Mouse (Mus musculus): ENCODE data around the gene 4931429L15Rik. TPM values are rescaled to one million over a fixed set of nuclear protein-coding genes. Genes with fewer than 3 reads are reported as not detected.
"Not testable (repeated sequence)": the region's sequence is repeated elsewhere in the genome, so short reads cannot be mapped to it uniquely, and the experiment has no call there.

Gene 4931429L15Rik
- not detected in 2 replicates for polyA plus RNA-seq (2015; fragmentation: Nextera tagmentation; extraction: Ambion mirVana)

- ATAC-seq; H3K4me2 ChIP-seq (replicated peaks; ENCODE audit: low read depth); H3K4me3 ChIP-seq (ENCODE audit: low read depth, low read length); H3K9ac ChIP-seq (ENCODE audit: low read depth, low read length); H3K9me3 ChIP-seq (ENCODE audit: control insufficient read depth); H3K4me1 ChIP-seq (replicated peaks; ENCODE audit: control insufficient read depth, insufficient read depth, low read length); H3K27ac ChIP-seq (ENCODE audit: low read depth, low read length); H3K27me3 ChIP-seq (replicated peaks; ENCODE audit: control insufficient read depth, insufficient read depth, low read length); H3K36me3 ChIP-seq (ENCODE audit: control insufficient read depth, insufficient read depth): not testable (repeated sequence)
- 85% methylated on average over 6 of the region's 6 CpGs for WGBS
These were observed at the start of gene 4931429L15Rik for GRCm38 (mm10) chr9:46319886-46320285. Gene 4931429L15Rik (minus strand): TSS chr9:46319986.

DNA sequence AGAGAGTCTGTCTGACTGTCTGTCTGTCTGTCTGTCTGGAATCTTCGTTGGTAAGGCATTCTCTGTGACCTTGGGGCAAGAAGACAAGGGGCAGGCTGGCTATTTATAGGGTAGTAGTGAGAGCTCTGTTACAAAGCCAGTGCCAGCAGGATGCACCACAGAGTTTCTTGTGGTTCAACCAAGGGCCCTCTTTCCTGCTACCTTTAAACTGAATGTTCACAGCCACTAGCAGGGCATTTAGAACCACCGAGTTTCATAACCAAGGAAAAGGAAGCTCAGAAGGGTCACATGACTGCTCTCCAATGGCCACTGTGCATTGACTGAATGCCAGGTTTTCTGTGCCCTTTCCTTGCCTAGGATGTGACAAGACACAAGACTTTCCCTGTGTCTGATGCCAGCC, 42.7 kb upstream of the 4931429L15Rik start:
- no peak for ATAC-seq
- no peak overlapping the region for H3K4me2 ChIP-seq (replicated peaks; ENCODE audit: low read depth)
- H3K27ac ChIP-seq (ENCODE audit: low read depth, low read length): no peak overlapping the region
- no peak for TF ChIP-seq CTCF (IDR thresholded peaks at IDR 0.05; ENCODE audit: low read depth)
- H3K9ac ChIP-seq (ENCODE audit: low read depth, low read length): no peak overlapping the region
- H3K4me3 ChIP-seq (ENCODE audit: low read depth, low read length): no peak overlapping the region
- H3K36me3 ChIP-seq (ENCODE audit: control insufficient read depth, insufficient read depth): no peaks in the 10 kb centered on the region
- no peaks in the 10 kb centered on the region for H3K4me1 ChIP-seq (replicated peaks; ENCODE audit: control insufficient read depth, insufficient read depth, low read length)
- H3K27me3 ChIP-seq (replicated peaks; ENCODE audit: control insufficient read depth, insufficient read depth, low read length): no peaks in the 10 kb centered on the region
- H3K9me3 ChIP-seq (ENCODE audit: control insufficient read depth): no peaks in the 10 kb centered on the region
- whole genome bisulfite sequencing: 61% methylated on average over 2 of the region's 2 CpGs

DNA sequence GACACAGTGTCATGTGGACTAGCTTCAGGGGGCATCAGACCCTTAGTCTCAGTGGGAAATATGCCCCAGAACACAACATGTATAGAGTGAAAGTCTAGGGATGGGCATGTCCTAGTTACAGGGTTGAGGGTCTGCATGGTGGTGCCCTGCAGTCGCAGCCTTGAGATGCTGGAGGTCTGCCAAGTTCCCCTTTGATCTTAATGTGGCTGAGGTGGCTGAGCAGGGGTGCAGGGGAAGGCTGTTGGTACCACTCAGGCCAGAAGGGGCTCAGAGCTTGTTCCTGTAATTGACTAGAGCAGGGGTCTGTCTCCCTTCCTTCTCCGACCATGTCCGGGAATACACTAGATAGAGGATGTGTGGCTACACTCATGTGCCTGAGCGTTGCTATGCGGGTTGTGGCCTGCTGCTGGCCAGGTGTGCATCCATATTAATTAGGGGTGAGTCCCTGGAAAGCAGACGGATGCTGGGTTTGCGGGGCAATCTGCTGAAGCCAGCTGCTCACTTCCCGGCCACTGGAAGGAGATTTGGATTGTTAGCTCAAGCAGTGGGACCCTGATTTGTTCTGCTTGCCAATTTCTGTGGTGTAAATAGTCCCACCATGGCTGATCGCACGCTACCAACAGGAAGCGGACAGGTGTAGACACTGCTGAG, 41.8 kb upstream of the 4931429L15Rik start:
- ATAC-seq: no peak
- TF ChIP-seq CTCF (IDR thresholded peaks at IDR 0.05; ENCODE audit: low read depth): no peak
- Histone ChIP-seq H3K27ac (ENCODE audit: low read depth, low read length) (no peak overlapping the region), H3K4me3 (ENCODE audit: low read depth, low read length) (no peak overlapping the region), H3K4me2 (replicated peaks; ENCODE audit: low read depth) (no peak overlapping the region), H3K4me1 (replicated peaks; ENCODE audit: control insufficient read depth, insufficient read depth, low read length) (no peaks in the 10 kb centered on the region), H3K27me3 (replicated peaks; ENCODE audit: control insufficient read depth, insufficient read depth, low read length) (no peaks in the 10 kb centered on the region), H3K9ac (ENCODE audit: low read depth, low read length) (no peak overlapping the region), H3K36me3 (ENCODE audit: control insufficient read depth, insufficient read depth) (no peaks in the 10 kb centered on the region), H3K9me3 (ENCODE audit: control insufficient read depth) (no peaks in the 10 kb centered on the region)
- WGBS: 72% methylated on average over 11 of the region's 11 CpGs

DNA sequence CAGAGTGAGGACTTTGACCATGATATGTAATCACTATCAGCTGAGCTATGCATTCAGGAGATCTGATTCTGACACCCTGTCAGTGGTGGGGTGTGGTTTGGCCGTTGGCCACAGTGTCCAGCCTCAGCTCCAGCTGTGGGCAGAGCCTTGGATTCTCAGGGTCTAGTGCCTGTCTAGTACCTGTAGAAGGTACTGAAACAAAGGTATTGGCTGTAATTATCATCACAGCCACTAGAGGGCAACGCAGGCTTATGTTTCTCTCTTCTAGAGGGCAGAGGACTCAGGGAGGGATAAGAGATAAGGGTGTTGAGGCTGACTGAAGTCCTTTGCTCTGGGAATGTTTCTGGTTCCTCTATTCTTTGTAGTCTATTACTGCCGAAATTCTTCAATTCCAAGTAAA, 34.2 kb upstream of the 4931429L15Rik start:
- ATAC-seq: peak; percentile 73
- Histone ChIP-seq H3K36me3 (ENCODE audit: control insufficient read depth, insufficient read depth) (no peaks in the 10 kb centered on the region), H3K27me3 (replicated peaks; ENCODE audit: control insufficient read depth, insufficient read depth, low read length) (0 out of 2 replicates have a peak, but pooled peaks cover 7% of the 10 kb centered on the region), H3K4me1 (replicated peaks; ENCODE audit: control insufficient read depth, insufficient read depth, low read length) (no peaks in the 10 kb centered on the region), H3K9me3 (ENCODE audit: control insufficient read depth) (no peaks in the 10 kb centered on the region), H3K27ac (ENCODE audit: low read depth, low read length) (no peak overlapping the region), H3K4me3 (ENCODE audit: low read depth, low read length) (no peak overlapping the region), H3K4me2 (replicated peaks; ENCODE audit: low read depth) (no peak overlapping the region), H3K9ac (ENCODE audit: low read depth, low read length) (no peak overlapping the region)
- WGBS: 2% methylated on average over 3 of the region's 3 CpGs
- TF ChIP-seq CTCF (IDR thresholded peaks at IDR 0.05; ENCODE audit: low read depth): peak; percentile 90

DNA sequence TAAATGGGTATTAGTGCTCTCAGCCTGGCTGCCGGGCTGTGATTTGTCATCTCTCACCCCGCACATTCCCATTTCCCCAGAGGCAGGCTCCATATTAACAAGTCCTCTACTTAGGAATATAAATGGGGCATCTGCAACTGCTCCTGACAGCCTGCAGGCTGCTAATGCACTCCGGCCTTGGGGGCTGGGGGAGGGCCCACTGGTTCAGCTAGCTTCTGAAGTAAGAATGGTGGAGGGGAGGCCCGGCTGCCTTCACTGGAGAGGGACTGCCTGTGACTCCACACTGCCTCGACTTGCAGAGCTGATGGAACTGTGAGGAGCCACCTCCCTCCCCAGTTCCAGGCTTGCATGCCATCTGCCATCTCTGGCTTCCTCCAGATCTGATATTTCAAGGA, 33.5 kb upstream of the 4931429L15Rik start:
- 40% methylated on average over 5 of the region's 5 CpGs for WGBS
- no peak overlapping the region for H3K9ac ChIP-seq (ENCODE audit: low read depth, low read length)
- 0 out of 2 replicates have a peak, but pooled peaks cover 7% of the 10 kb centered on the region for H3K27me3 ChIP-seq (replicated peaks; ENCODE audit: control insufficient read depth, insufficient read depth, low read length)
- H3K36me3 ChIP-seq (ENCODE audit: control insufficient read depth, insufficient read depth): no peaks in the 10 kb centered on the region
- H3K4me3 ChIP-seq (ENCODE audit: low read depth, low read length): no peak overlapping the region
- no peak overlapping the region for H3K4me2 ChIP-seq (replicated peaks; ENCODE audit: low read depth)
- no peak overlapping the region for H3K27ac ChIP-seq (ENCODE audit: low read depth, low read length)
- no peaks in the 10 kb centered on the region for H3K4me1 ChIP-seq (replicated peaks; ENCODE audit: control insufficient read depth, insufficient read depth, low read length)
- TF ChIP-seq CTCF (IDR thresholded peaks at IDR 0.05; ENCODE audit: low read depth): no peak
- H3K9me3 ChIP-seq (ENCODE audit: control insufficient read depth): no peaks in the 10 kb centered on the region
- ATAC-seq: no peak

- Histone ChIP-seq H3K4me2 (replicated peaks; ENCODE audit: low read depth) (no peak overlapping the region; the same call in 1 of the 2 replicates), H3K4me1 (replicated peaks; ENCODE audit: control insufficient read depth, insufficient read depth, low read length) (no peaks in the 10 kb centered on the region), H3K36me3 (ENCODE audit: control insufficient read depth, insufficient read depth) (no peaks in the 10 kb centered on the region), H3K27ac (ENCODE audit: low read depth, low read length) (no peak overlapping the region), H3K4me3 (ENCODE audit: low read depth, low read length) (no peak overlapping the region), H3K27me3 (replicated peaks; ENCODE audit: control insufficient read depth, insufficient read depth, low read length) (0 out of 2 replicates have a peak, but pooled peaks cover 7% of the 10 kb centered on the region), H3K9ac (ENCODE audit: low read depth, low read length) (no peak overlapping the region), H3K9me3 (ENCODE audit: control insufficient read depth) (no peaks in the 10 kb centered on the region)
- ATAC-seq: no peak
- TF ChIP-seq CTCF (IDR thresholded peaks at IDR 0.05; ENCODE audit: low read depth): no peak
- WGBS: 48% methylated on average over 12 of the region's 12 CpGs
These were observed 33.0 kb upstream of the 4931429L15Rik start for GRCm38 (mm10) chr9:46352651-46353329.
